Mouse (Mus musculus) midbrain, embryonic 15.5 days (tissue): ENCODE measurements around the gene Tgoln1. TPM values are rescaled to one million over a fixed set of nuclear protein-coding genes. Genes with fewer than 3 reads are reported as not detected.

ENCODE experiments used
- ATAC-seq: fragments of 200-750 bp; cut with Nextera tagmentation; replicated peaks from 2 replicates; pipeline ENCODE4 v1.8.0; 2017; ENCODE audit warnings: moderate TSS enrichment
- H3K27ac ChIP-seq: fragments of 300-500 bp; sonication (generic); 2 replicates; pipeline ENCODE4 v1.5.1; 2015; ENCODE audit warnings: mild to moderate bottlenecking, inconsistent platforms
- H3K27me3 ChIP-seq: fragments of 300-500 bp; sonication (generic); replicated peaks from 2 replicates; pipeline ENCODE4 v1.6.1; 2015; ENCODE audit warnings: inconsistent platforms
- H3K36me3 ChIP-seq: fragments of 300-500 bp; sonication (generic); replicated peaks from 2 replicates; pipeline ENCODE4 v1.6.1; 2015; ENCODE audit warnings: inconsistent platforms
- H3K4me1 ChIP-seq: fragments of 300-500 bp; sonication (generic); 2 replicates; pipeline ENCODE4 v1.6.1; 2015; ENCODE audit warnings: inconsistent platforms
- H3K4me2 ChIP-seq: fragments of 300-500 bp; sonication (generic); 2 replicates; pipeline ENCODE4 v1.6.1; 2015; ENCODE audit warnings: inconsistent platforms, mild to moderate bottlenecking, moderate library complexity
- H3K4me3 ChIP-seq: fragments of 300-500 bp; sonication (generic); 2 replicates; pipeline ENCODE4 v1.5.1; 2015; ENCODE audit warnings: mild to moderate bottlenecking, inconsistent platforms
- H3K9ac ChIP-seq: fragments of 300-500 bp; sonication (generic); 2 replicates; pipeline ENCODE4 v1.6.1; 2015; ENCODE audit warnings: mild to moderate bottlenecking, inconsistent platforms
- H3K9me3 ChIP-seq: fragments of 300-500 bp; sonication (generic); 2 replicates; pipeline ENCODE4 v1.6.1; 2016; ENCODE audit warnings: inconsistent platforms
- WGBS: fragments of 180-500 bp; shearing (Covaris S2); methylation state at CpG from one replicate; pipeline ENCODE4 v1.1.7; 2015; ENCODE audit warnings: mixed read lengths; 5-methylcytosine and 5-hydroxymethylcytosine counted together
- polyA plus RNA-seq: library from polyadenylated mRNA; unstranded; fragments of >200 nt; fragmentation: Nextera tagmentation; extraction: Ambion mirVana; gene quantifications from 2 replicates; pipeline ENCODE4 v1.2.1, GENCODE M21; 2015

Gene Tgoln1
- polyA plus RNA-seq, 1 experiment from 2014 or later: 38.7 TPM

DNA sequence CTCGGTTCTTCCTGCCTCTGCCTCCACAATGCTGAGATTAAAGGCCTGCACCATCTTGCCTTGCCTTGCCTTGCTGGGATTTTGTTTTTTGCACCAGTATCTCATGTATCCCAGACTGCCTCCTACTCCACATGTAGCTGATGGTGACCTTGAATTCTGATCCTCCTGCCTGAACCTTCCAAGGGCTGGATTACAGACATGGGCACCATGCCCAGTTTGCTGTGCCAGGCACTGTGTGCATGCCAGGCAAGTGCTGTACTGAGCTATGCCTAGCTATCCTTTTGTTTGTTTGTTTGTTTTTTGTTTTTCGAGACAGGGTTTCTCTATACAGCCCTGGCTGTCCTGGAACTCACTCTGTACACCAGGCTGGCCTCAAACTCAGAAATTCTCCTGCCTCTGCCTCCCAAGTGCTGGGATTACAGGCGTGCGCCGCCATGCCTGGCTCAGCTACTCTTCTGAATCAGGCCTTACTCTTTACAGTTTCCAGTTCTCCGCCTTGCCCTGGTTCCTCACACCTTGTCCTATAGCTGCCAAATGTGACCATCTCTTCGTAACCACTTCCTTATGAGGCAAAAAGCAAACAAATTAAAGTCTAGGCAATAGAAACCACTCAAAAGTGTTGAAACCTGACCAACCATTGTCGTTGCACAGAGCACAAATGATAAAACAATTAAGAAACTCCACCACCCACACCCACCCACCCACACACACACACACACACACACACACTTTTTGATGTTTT is 7.0 kb upstream of the Tgoln1 start:
- H3K9ac ChIP-seq: no peak overlapping the region
- H3K9me3 ChIP-seq: no peaks in the 10 kb centered on the region
- no peak overlapping the region for H3K4me2 ChIP-seq
- no peaks in the 10 kb centered on the region for H3K27me3 ChIP-seq
- no peak overlapping the region for H3K27ac ChIP-seq
- H3K36me3 ChIP-seq: no peaks in the 10 kb centered on the region
- H3K4me3 ChIP-seq: no peak overlapping the region
- 85% methylated on average over 8 of the region's 8 CpGs for WGBS
- ATAC-seq: no peak
- no peaks in the 10 kb centered on the region for H3K4me1 ChIP-seq

- Histone ChIP-seq H3K4me2 (no peak overlapping the region), H3K9ac (no peak overlapping the region), H3K9me3 (no peaks in the 10 kb centered on the region), H3K36me3 (no peaks in the 10 kb centered on the region), H3K4me3 (no peak overlapping the region), H3K4me1 (no peaks in the 10 kb centered on the region), H3K27ac (no peak overlapping the region), H3K27me3 (no peaks in the 10 kb centered on the region)
- WGBS: 45% methylated on average over 3 of the region's 3 CpGs
- no peak for ATAC-seq
Measured at GRCm38 (mm10) chr6:72622917-72623316, 6.1 kb upstream of the Tgoln1 start.

DNA sequence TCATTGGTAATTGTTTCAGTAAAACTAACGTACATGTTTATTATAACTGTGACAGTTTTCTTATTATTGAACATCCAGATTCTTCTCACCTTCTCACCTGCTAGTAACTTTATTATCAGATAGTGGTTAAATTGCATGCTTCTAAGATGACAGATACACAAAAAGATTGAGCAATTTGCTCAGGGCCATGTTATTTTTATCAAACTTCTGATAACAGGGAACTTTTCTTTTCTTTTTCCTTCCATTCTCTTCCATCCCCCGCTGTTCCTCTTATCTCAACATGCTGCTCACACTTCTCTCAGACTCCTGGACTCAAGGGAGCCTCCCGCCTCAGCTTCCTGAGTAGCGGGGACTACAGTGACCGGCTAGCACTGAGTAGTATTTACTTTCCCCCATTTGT is 4.1 kb upstream of the Tgoln1 start:
- H3K36me3 ChIP-seq: no peaks in the 10 kb centered on the region
- H3K9ac ChIP-seq: no peak overlapping the region
- ATAC-seq: no peak
- H3K27ac ChIP-seq: no peak overlapping the region
- no peaks in the 10 kb centered on the region for H3K9me3 ChIP-seq
- WGBS: 86% methylated on average over 5 of the region's 5 CpGs
- no peaks in the 10 kb centered on the region for H3K27me3 ChIP-seq
- no peak overlapping the region for H3K4me3 ChIP-seq
- peaks cover 9% of the 10 kb centered on the region for H3K4me1 ChIP-seq
- H3K4me2 ChIP-seq: no peak overlapping the region

DNA sequence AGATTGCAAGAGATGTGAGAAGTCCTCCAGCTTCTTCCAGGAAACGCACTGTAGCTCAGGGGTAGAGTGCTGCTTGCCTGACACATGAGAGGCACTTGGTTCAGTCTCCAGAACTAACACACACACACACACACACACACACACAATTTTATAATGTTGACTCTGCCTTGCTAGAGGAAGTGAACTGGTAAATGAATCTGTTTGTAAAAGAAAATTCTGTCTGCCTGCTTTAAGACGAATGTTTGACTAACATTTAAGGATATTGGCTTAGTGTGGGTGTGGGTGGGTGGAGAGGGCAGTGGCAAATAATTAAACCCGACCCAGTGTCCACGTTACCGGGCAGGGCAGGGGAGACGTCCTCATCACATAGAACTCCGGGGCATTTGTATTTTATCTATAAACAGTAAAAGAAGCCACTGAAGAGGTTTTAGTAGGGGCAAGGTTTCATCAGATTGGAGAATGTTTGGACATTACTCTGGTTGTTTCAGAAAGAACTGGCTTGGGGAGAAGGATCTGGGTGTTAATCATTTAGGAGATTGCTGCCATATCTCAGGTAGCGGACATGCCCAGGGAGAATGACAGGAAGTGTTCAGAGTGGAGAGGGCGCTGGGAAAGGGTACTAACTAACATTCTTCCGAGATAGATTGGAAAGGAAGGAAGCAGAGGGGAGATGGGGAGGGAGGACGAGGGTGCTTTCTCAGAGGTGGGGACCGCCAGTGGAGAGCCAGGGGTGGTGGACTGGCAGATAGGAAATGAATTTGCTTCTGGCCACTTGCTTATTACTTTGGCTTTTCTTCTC is 3.1 kb upstream of the Tgoln1 start:
- no peak overlapping the region for H3K4me2 ChIP-seq
- no peak overlapping the region for H3K9ac ChIP-seq
- H3K36me3 ChIP-seq: no peaks in the 10 kb centered on the region
- WGBS: 72% methylated on average over 12 of the region's 12 CpGs
- no peaks in the 10 kb centered on the region for H3K27me3 ChIP-seq
- ATAC-seq: no peak
- no peak overlapping the region for H3K4me3 ChIP-seq
- peaks cover 19% of the 10 kb centered on the region for H3K4me1 ChIP-seq
- no peak overlapping the region for H3K27ac ChIP-seq
- H3K9me3 ChIP-seq: no peaks in the 10 kb centered on the region

- Histone ChIP-seq H3K4me3 (peak overlapping the region; percentile 73), H3K27me3 (no peaks in the 10 kb centered on the region), H3K9ac (peak overlapping the region; percentile 79), H3K4me2 (peak overlapping the region; percentile 97), H3K27ac (peak overlapping the region; percentile 93), H3K36me3 (peaks cover 8% of the 10 kb centered on the region; the same call in 1 of the 2 replicates), H3K4me1 (peaks cover 37% of the 10 kb centered on the region), H3K9me3 (no peaks in the 10 kb centered on the region)
- WGBS: 31% methylated on average over 25 of the region's 25 CpGs
- ATAC-seq: peak; percentile 35; the same call in 1 of the 2 replicates
Measured at GRCm38 (mm10) chr6:72615561-72616375, 1.0 kb downstream of the Tgoln1 start.

DNA sequence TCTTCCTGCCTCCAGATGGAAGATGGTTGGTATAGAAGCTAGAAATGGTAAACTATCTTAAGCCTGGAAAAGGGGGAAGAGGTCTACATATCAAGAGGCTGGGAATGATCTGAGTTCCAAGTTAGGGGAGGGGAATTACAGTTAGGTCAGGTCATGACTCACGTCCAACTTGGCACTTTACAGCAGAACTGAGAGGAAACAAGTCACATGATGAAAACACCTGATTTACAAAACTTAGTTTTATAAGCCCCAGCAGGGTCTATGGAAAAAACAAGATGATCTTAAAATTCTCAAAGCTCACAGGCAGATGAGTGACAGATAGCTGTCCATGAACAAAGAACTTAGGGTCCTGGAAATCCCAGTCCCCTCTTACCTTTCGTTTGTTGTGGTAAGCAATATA is 1.6 kb downstream of the Tgoln1 start:
- peak overlapping the region; percentile 97 for H3K4me2 ChIP-seq
- H3K27ac ChIP-seq: no peak overlapping the region
- H3K36me3 ChIP-seq: peaks cover 11% of the 10 kb centered on the region; the same call in 1 of the 2 replicates
- peak overlapping the region; percentile 73 for H3K4me3 ChIP-seq
- no peak for ATAC-seq
- peak overlapping the region; percentile 79; the same call in 1 of the 2 replicates for H3K9ac ChIP-seq
- peaks cover 37% of the 10 kb centered on the region for H3K4me1 ChIP-seq
- no peaks in the 10 kb centered on the region for H3K27me3 ChIP-seq
- no peaks in the 10 kb centered on the region for H3K9me3 ChIP-seq
- WGBS: 79% methylated on average over 2 of the region's 2 CpGs

DNA sequence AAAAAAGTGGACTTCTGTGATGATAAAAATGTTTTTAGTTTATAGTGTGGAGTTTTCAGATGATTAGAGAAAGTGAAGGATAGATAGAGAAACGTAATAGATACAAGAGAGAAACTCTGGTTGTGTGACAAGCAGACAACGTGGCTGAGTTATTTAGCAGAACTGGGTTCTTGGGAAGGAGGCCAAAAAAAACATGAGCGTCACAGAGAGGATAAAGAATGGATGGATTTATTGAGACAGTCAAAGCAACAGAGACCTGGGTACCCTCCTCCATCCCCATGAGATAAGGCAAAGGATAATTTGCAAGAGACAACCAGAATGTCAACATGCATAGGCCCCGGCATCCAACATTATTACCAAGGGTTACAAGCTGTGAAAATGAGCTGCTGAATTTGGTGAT is 6.5 kb downstream of the Tgoln1 start:
- H3K4me1 ChIP-seq: peaks cover 22% of the 10 kb centered on the region
- H3K9me3 ChIP-seq: no peaks in the 10 kb centered on the region
- H3K27ac ChIP-seq: no peak overlapping the region
- peaks cover 30% of the 10 kb centered on the region for H3K36me3 ChIP-seq
- no peaks in the 10 kb centered on the region for H3K27me3 ChIP-seq
- 88% methylated on average over 4 of the region's 4 CpGs for WGBS
- no peak overlapping the region for H3K4me3 ChIP-seq
- ATAC-seq: no peak
- H3K4me2 ChIP-seq: no peak overlapping the region
- no peak overlapping the region for H3K9ac ChIP-seq

DNA sequence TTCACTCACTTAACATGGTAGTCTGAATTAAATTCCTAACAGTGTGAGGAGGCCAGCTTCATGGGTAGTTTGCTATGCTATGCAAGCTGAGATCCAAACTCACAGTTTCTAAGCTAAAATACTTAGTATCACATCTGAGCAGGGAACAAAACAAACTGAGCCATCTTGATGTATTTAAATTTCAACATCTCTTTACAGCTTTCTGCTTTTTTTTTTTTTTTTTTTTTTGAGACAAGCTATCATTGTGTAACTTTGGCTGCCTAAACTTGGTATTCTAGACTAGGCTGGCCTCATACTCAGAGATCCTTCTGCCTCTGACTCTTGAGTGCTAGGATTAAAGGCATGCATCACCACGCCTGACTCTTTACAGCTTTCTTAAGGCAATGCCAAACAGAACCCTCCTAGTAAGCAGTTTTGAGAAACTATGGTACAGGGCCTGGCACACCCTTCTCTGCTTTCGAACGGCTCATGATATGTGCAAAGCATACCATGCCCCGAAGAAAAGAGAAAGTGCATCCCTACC is 8.1 kb downstream of the Tgoln1 start:
- no peak overlapping the region for H3K4me2 ChIP-seq
- H3K36me3 ChIP-seq: peaks cover 28% of the 10 kb centered on the region
- no peaks in the 10 kb centered on the region for H3K27me3 ChIP-seq
- no peak overlapping the region for H3K9ac ChIP-seq
- no peak overlapping the region for H3K4me3 ChIP-seq
- peaks cover 6% of the 10 kb centered on the region for H3K4me1 ChIP-seq
- no peaks in the 10 kb centered on the region for H3K9me3 ChIP-seq
- no peak for ATAC-seq
- 92% methylated on average over 4 of the region's 4 CpGs for WGBS
- H3K27ac ChIP-seq: no peak overlapping the region

- no peaks in the 10 kb centered on the region for H3K27me3 ChIP-seq
- ATAC-seq: no peak
- no peaks in the 10 kb centered on the region for H3K9me3 ChIP-seq
- no peak overlapping the region for H3K4me3 ChIP-seq
- H3K4me2 ChIP-seq: no peak overlapping the region
- H3K36me3 ChIP-seq: peaks cover 21% of the 10 kb centered on the region
- no peak overlapping the region for H3K9ac ChIP-seq
- WGBS: 88% methylated on average over 5 of the region's 5 CpGs
- H3K4me1 ChIP-seq: no peaks in the 10 kb centered on the region
- no peak overlapping the region for H3K27ac ChIP-seq
Measured at GRCm38 (mm10) chr6:72607676-72608075, 9.1 kb downstream of the Tgoln1 start.

GRCm38 (mm10) chr6:72607060-72607459 is 9.7 kb downstream of the Tgoln1 start:
- Histone ChIP-seq H3K36me3 (peaks cover 21% of the 10 kb centered on the region), H3K4me3 (no peak overlapping the region), H3K4me2 (no peak overlapping the region), H3K27me3 (no peaks in the 10 kb centered on the region), H3K9me3 (no peaks in the 10 kb centered on the region), H3K27ac (no peak overlapping the region), H3K9ac (no peak overlapping the region), H3K4me1 (no peaks in the 10 kb centered on the region)
- ATAC-seq: no peak
- WGBS: 77% methylated on average over 4 of the region's 4 CpGs

- no peak overlapping the region for H3K9ac ChIP-seq
- no peaks in the 10 kb centered on the region for H3K9me3 ChIP-seq
- no peak for ATAC-seq
- peaks cover under 1% of the 10 kb centered on the region; the same call in 1 of the 2 replicates for H3K4me1 ChIP-seq
- no peak overlapping the region for H3K27ac ChIP-seq
- H3K4me2 ChIP-seq: no peak overlapping the region
- H3K4me3 ChIP-seq: no peak overlapping the region
- WGBS: 92% methylated on average over 2 of the region's 2 CpGs
- peaks cover 19% of the 10 kb centered on the region for H3K36me3 ChIP-seq
- H3K27me3 ChIP-seq: no peaks in the 10 kb centered on the region
Measured at GRCm38 (mm10) chr6:72604066-72604465, 12.7 kb downstream of the Tgoln1 start.

GRCm38 (mm10) chr6:72601732-72602131 is 15.1 kb downstream of the Tgoln1 start:
- H3K36me3 ChIP-seq: peaks cover 7% of the 10 kb centered on the region
- no peak overlapping the region for H3K27ac ChIP-seq
- H3K27me3 ChIP-seq: no peaks in the 10 kb centered on the region
- H3K4me2 ChIP-seq: no peak overlapping the region
- ATAC-seq: no peak
- no peak overlapping the region for H3K9ac ChIP-seq
- no peaks in the 10 kb centered on the region for H3K9me3 ChIP-seq
- peaks cover 16% of the 10 kb centered on the region for H3K4me1 ChIP-seq
- no peak overlapping the region for H3K4me3 ChIP-seq
- WGBS: 56% methylated on average over 1 of the region's 1 CpGs
